Mouse (Mus musculus) hindbrain, embryonic 14.5 days (tissue): Measurements from ENCODE around the gene Serpinb6a. TPM values are rescaled to one million over a fixed set of nuclear protein-coding genes. Genes with fewer than 3 reads are reported as not detected.

ENCODE experiments used
- ATAC-seq: fragments of 200-750 bp; cut with Nextera tagmentation; 2 replicates; pipeline ENCODE4 v1.8.0; 2017; ENCODE audit warnings: moderate number of reproducible peaks, mild to moderate bottlenecking, moderate TSS enrichment, moderate library complexity; ENCODE audit not compliant: low FRiP score
- DNase-seq: peaks from one replicate; pipeline ENCODE4 v3.0.0-alpha.2; 2015; ENCODE audit warnings: low spot score
- H3K27ac ChIP-seq: fragments of 300-500 bp; sonication (generic); 2 replicates; pipeline ENCODE4 v1.5.1; 2014; ENCODE audit warnings: mild to moderate bottlenecking, moderate library complexity
- H3K27me3 ChIP-seq: fragments of 300-500 bp; sonication (generic); 2 replicates; pipeline ENCODE4 v1.6.1; 2014; ENCODE audit warnings: mild to moderate bottlenecking, low read length, mixed read lengths; ENCODE audit not compliant: control insufficient read depth, insufficient read depth
- H3K36me3 ChIP-seq: fragments of 300-500 bp; sonication (generic); replicated peaks from 2 replicates; pipeline ENCODE4 v1.6.1; 2014; ENCODE audit not compliant: control insufficient read depth, insufficient read depth
- H3K4me1 ChIP-seq: fragments of 300-500 bp; sonication (generic); replicated peaks from 2 replicates; pipeline ENCODE4 v1.6.1; 2014; ENCODE audit warnings: antibody characterized with exemption, low read length, mixed read lengths; ENCODE audit not compliant: control insufficient read depth, insufficient read depth
- H3K4me2 ChIP-seq: fragments of 300-500 bp; sonication (generic); replicated peaks from 2 replicates; pipeline ENCODE4 v1.6.1; 2014; ENCODE audit warnings: mild to moderate bottlenecking, moderate library complexity
- H3K4me3 ChIP-seq: fragments of 300-500 bp; sonication (generic); replicated peaks from 2 replicates; pipeline ENCODE4 v1.5.1; 2014; ENCODE audit warnings: mild to moderate bottlenecking, low read length
- H3K9ac ChIP-seq: fragments of 300-500 bp; sonication (generic); 2 replicates; pipeline ENCODE4 v1.6.1; 2014
- H3K9me3 ChIP-seq: fragments of 300-500 bp; sonication (generic); 2 replicates; pipeline ENCODE4 v1.6.1; 2016; ENCODE audit warnings: low read length; ENCODE audit not compliant: control insufficient read depth
- WGBS: fragments of 180-500 bp; shearing (Covaris S2); extraction: QIAGEN DNeasy Blood & Tissue Kit; methylation state at CpG from one replicate; pipeline ENCODE4 v1.1.7; 2014; 5-methylcytosine and 5-hydroxymethylcytosine counted together
- polyA plus RNA-seq: library from polyadenylated mRNA; unstranded; fragments of >200 nt; fragmentation: Nextera tagmentation; extraction: Ambion mirVana; gene quantifications from 2 replicates; pipeline ENCODE4 v1.2.1, GENCODE M21; 2014

The Serpinb6a gene
- polyA plus RNA-seq, 1 experiment from 2014 or later, result 42.1 TPM

DNA sequence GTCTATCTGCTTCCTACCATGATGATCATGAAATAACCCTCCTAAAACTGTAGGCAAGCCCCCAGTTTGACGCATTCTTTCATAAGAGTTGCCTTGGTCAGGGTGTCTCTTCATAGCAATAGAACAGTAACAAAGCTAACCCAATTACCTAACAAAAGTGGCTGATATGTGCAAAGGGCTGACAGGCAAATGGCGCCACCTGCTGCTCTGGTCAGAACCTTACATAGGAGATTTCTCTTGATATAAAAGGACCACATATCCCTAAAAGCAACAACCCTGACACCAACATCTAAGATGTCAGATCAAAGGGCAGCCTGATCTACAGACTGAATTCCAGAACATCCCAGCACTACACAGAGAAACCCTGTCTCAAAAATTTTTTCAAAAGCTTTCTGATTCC lies 108.4 kb downstream of the Serpinb6a start:
- no peaks in the 10 kb centered on the region for H3K4me1 ChIP-seq
- H3K27me3 ChIP-seq, result no peaks in the 10 kb centered on the region
- H3K4me2 ChIP-seq, result no peak overlapping the region
- no peak overlapping the region for H3K27ac ChIP-seq
- H3K36me3 ChIP-seq, result no peaks in the 10 kb centered on the region
- H3K9ac ChIP-seq, result no peak overlapping the region
- H3K9me3 ChIP-seq, result no peaks in the 10 kb centered on the region
- ATAC-seq (no peak), DNase-seq (peak; percentile 43)
- WGBS, result 46% methylated on average over 2 of the region's 2 CpGs
- no peak overlapping the region for H3K4me3 ChIP-seq

Other genes starting within 250 kb of the Serpinb6a start
- not detected in 2 replicates for gene Serpinb6e, start 159.4 kb downstream of the Serpinb6a start, polyA plus RNA-seq
- gene Serpinb6c, start 97.1 kb downstream of the Serpinb6a start, polyA plus RNA-seq, result 0.32 TPM in 1 of 2 replicates, not detected in the other
- 8.6 and 10.7 TPM in 2 replicates for gene Nqo2, start 38.1 kb downstream of the Serpinb6a start, polyA plus RNA-seq
- gene Ripk1, start 431 bp downstream of the Serpinb6a start, polyA plus RNA-seq, result 6.5 and 8.2 TPM in 2 replicates
- 42.8 and 43.5 TPM in 2 replicates for gene Bphl, start 34.8 kb upstream of the Serpinb6a start, polyA plus RNA-seq
- gene Tubb2a, start 75.2 kb upstream of the Serpinb6a start, polyA plus RNA-seq, result 2,565 and 2,873 TPM in 2 replicates
- gene Tubb2b, start 127.7 kb upstream of the Serpinb6a start, polyA plus RNA-seq, result 682 and 716 TPM in 2 replicates
- 73.3 and 87.0 TPM in 2 replicates for gene Psmg4, start 160.2 kb upstream of the Serpinb6a start, polyA plus RNA-seq